Mouse (Mus musculus) lung, postnatal 25 days (tissue): ENCODE data around the gene Fbrsl1.
"Not testable (repeated sequence)": the region's sequence is repeated elsewhere in the genome, so short reads cannot be mapped to it uniquely, and the experiment has no call there.

Experiments used
- DNase-seq: peaks from one replicate; pipeline ENCODE4 v3.0.0; 2022; ENCODE audit warnings: low spot score

The Fbrsl1 gene

DNA sequence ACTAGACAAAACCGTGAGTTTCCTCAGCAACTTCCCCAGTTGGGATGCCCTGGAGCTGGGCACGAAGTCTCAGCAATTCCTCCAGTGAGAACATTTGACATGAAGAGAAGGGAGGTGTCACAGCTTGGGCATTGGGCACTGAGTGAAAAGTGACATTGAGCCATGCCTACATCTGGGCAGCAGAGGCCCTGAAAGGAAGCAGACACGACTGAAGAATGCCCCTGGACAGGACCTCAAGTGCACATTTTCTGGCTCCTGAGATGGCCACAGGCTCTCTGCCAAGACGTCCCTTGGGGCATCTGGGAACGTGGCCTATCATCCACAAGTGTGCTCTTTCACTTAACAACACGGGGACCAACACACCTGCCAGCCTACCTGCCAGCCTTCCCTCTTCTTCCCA, 991 bp upstream of the Fbrsl1 start:
- no peak for DNase-seq

- DNase-seq = no peak
Observed at GRCm38 (mm10) chr5:110447720-110448435, 425 bp downstream of the Fbrsl1 start.

- DNase-seq = no peak
Observed at GRCm38 (mm10) chr5:110444509-110444908, 3.8 kb downstream of the Fbrsl1 start.

DNA sequence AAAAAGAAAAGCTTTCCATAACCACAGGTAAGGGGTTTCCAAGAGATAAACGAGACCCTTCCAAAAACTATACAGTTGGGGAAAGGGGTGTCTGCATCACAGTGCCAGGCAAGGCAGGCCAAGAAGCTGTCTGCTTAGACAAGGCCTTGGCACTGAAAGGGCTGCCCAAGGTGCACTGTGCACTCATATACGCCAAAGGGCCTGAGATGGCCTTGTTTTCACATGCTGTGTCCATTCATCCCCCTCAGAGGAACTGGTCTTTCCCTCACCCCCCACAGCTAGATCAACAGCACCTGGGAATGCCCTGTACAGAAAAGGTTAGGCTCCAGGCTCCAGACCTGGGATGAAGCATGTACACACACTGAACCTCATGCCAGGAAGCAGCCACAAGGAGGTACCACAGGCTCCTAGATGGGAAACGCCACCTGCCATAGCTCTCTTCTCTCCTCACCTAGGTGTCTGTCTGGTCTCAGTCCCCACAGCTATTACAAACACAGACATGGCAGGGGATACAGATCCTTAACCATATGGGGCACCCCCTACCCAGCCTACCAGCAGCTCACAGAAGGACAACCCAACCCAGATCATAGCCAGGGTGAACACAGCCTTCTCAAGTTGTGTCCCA, 5.2 kb downstream of the Fbrsl1 start:
- DNase-seq = no peak

GRCm38 (mm10) chr5:110439565-110440310, 8.6 kb downstream of the Fbrsl1 start:
- DNase-seq = peak; percentile 49

DNA sequence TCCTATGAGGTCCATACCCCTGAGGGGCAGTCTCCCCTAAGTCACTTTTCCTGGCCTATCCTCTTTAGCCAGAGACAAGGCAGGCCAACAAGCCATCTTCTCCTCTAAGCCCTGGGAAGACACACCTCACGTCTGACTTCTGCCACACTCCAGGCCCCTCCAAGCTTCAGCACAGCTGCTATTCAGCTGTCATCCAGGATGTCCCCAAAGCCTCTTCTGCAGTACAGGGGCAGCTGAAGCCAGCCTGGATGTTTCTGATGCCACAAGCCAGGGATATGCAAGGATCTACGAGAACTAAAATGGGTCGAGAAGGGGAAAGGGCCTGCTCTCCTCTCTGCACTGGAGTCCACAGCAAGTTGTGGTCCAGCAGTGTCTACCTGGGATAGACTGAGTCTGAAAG, 9.7 kb downstream of the Fbrsl1 start:
- DNase-seq = no peak

DNA sequence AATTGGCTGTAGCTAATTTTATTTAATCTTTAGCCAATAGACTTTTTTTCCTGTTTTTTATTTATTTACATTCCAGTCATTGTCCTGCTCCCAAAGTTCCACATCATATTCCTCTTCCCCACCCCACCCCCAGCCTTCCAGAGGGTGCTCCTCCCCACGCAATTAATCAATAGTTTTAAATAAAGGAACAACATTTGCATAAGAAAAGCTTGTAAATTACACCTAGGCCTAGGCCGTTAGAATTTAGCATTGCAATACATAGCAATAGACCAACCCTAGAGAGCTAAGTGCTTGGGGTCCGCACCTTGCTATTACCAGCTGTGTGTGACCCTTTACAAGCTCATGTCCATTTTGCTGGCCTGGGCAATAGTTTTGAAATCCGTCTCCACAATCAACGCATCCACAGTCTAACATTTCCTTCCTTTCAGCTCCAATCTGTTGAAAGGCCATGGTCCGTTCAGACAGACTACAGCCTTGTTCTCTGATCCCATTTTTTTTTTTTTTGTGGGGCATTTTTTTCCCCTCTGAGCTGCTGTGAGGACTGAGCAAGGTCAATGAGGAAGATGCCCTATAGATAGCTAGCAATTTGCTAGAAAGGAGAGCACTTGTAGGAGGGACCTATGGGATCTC, 10.6 kb downstream of the Fbrsl1 start:
- no peak for DNase-seq

DNA sequence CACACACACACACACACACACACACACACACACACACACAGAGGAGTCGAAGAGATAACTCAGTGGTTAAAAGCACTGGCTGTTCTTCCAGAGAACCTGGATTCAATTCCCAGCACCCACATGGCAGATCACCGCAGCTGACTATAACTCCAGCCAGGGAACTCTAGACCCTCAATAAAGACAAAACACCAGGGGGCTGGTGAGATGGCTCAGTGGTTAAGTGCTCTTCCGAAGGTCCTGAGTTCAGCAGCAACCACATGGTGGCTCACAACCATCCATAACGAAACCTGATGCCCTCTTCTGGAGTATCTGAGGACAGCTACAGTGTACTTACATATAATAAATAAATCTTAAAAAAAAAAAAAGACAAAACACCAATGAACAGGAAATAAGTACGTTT, 12.1 kb downstream of the Fbrsl1 start:
- DNase-seq = not testable (repeated sequence)

GRCm38 (mm10) chr5:110434816-110435215, 13.5 kb downstream of the Fbrsl1 start:
- no peak for DNase-seq

- DNase-seq = no peak
Observed at GRCm38 (mm10) chr5:110429045-110429444, 19.3 kb downstream of the Fbrsl1 start.

- no peak for DNase-seq
Observed at GRCm38 (mm10) chr5:110428290-110428689, 20.0 kb downstream of the Fbrsl1 start.

DNA sequence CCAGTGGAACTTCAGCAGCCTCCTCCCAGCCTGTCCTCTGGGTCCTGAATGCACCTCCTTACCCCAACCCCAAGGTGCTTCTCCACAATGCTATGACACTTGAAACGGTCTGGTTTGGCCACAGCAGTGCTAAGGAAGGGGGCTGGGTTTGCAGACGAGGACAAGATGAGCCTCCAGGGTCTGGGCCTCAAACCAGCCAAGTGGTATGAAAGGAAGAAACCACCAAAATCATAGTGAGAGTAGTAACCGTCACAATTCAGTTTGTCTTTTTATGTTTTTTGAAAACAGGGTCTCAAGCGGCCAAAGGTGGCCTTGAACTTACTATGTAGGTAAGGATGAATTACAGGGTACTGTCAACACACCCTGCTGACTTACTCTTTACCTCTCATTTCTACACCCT, 23.1 kb downstream of the Fbrsl1 start:
- DNase-seq = no peak

- DNase-seq = no peak
Observed at GRCm38 (mm10) chr5:110424204-110424603, 24.1 kb downstream of the Fbrsl1 start.

DNA sequence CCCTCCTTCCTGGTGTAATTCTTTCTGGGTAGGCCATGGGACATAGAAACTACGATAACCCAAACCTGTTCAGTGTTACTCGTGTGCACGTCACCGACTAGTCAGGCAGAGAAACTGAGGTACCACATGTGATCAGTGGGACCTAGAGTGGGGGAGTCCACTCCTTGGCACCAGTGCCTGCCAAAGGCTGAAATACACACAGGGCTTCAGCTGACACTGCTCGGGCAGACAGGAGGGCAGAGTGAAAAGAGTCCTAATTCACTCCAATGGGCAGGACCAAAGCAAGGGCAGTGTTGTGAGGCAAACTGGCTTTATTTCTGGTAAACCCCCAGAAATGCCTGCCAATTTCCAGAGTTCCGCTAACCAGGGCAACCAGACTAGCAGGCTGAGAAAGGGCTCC, 26.9 kb downstream of the Fbrsl1 start:
- DNase-seq = no peak

GRCm38 (mm10) chr5:110420950-110421349, 27.4 kb downstream of the Fbrsl1 start:
- peak; percentile 18 for DNase-seq

DNA sequence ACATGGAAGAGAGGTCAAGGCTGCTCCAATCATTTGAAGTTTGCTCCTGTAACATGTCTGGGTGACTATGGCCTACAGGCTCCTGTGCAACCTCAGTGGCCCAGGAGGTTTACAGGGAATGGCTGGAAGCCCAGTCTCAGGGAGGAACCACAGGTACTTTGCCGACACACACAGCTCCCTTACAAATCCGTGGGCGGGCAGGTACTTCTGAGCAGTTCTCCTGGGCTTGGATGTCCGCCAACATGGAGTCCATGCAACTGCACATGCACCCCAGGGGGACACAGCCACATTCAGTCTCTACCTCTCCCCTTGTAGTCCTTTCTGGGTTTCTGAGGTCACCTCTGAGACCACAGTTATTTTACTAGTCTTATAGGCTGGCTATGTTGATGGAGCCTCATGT, 28.1 kb downstream of the Fbrsl1 start:
- no peak for DNase-seq

GRCm38 (mm10) chr5:110418523-110418911, 29.8 kb downstream of the Fbrsl1 start:
- DNase-seq = no peak

DNA sequence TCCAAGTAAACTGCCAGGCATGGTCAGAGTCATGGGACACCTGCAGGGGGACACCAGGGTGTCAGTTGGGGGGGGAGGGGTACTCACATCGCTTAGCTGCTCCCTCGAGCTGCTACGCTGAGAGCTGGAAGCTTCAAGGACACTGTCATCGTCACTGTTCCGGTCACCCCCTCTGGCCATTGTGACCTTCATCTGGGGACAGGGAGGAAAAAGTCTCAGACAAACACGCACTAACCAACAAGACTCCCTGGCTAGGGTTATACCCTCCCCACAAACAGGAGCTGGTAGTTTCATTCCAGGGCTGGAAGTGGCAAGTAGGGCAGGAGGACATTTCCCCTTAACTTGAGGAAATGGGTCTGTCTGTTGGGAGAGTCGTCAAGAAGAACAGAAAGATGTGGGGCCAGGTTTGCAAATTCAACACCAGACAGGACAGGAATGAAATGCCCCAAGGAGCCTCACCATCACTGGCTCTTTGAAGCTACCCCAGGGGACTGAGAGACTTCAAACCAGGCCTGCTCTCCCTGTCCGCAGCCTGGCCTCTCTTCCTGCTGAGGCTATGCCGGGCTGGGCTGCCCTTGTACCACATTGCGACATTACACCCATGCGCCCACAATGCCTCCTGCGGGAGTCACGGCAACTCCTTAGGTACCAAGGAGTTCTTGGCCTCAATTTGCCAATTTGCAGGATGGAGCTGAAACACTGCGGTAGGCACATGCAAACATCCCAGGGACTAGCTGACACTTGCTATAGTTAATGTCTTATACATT, 30.4 kb downstream of the Fbrsl1 start:
- no peak for DNase-seq

- no peak for DNase-seq
Observed at GRCm38 (mm10) chr5:110416825-110417401, 31.4 kb downstream of the Fbrsl1 start.

- no peak for DNase-seq
Observed at GRCm38 (mm10) chr5:110415806-110416700, 32.2 kb downstream of the Fbrsl1 start.

DNA sequence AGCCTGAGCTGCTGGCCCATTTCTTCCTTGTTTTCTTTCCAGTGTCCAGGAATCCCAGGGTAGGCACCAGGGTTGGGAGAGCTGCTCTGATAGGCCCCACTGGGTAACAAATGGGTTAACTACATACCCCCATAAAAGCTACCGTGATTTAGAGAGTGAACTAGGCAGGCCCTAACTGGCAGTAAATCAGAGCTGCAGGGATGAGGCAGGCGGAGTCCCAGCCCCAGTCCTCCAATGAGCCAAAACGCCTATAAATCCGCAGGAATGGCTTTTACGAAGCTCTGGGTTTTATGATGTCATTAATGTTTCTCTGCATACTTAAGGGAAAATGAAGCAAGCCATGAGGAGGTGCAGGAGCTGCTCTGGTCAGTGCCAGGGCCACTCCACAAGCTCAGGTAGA, 33.3 kb downstream of the Fbrsl1 start:
- DNase-seq = no peak
